Mouse (Mus musculus) mesoderm, embryonic 11.5 days (tissue): ENCODE data around the gene Myef2.
"Not testable (repeated sequence)": the region's sequence is repeated elsewhere in the genome, so short reads cannot be mapped to it uniquely, and the experiment has no call there.

ENCODE experiments used
- DNase-seq: peaks from one replicate; pipeline ENCODE4 v3.0.0-alpha.2; 2012; ENCODE audit warnings: low read depth, low spot score

Myef2 gene

DNA sequence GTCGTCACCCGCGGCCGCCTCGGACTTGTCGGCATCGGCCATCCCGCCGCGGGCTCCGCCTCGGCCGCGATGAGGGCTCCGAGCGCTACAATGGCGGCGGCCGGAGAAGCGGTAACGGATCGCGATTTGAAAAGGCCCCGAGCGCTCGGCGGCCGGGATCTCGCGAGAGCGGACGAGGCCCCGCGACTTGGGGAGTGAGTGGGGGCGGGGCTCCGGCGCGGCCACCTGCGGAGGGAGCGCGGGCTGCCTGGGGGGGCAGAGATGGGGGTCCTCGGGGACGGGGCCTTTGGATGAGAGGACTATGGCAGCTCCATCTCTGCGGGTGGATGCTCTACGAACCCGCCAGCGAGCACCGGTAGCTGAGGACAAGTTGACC, at the start of gene Myef2:
TSS of gene Myef2 (minus strand) at position 185 of the 376 bp plus-strand sequence.
- peak; percentile 89 for DNase-seq

DNA sequence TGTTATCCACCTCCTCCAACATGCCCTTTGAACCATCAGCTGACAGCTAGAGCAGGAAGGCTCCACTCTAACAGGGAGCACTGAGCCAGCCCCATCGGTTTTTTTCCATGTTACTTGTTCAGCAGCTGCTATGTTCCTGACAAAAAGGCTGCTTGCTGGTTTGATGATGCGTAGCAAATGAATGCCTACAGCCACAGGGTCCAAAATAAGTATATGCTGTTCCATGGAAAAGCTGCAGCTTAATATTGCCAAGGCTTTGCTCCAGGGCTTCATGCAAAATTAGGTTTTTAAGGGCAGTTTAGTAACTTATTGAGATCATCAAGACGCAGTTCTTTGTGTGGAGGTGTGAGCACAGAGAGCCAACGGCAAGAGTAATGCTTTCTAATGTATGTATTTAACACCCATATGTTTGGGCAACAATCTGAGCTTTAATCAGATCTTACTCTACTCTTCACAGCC, 38.6 kb upstream of the Myef2 start:
- no peak for DNase-seq

DNA sequence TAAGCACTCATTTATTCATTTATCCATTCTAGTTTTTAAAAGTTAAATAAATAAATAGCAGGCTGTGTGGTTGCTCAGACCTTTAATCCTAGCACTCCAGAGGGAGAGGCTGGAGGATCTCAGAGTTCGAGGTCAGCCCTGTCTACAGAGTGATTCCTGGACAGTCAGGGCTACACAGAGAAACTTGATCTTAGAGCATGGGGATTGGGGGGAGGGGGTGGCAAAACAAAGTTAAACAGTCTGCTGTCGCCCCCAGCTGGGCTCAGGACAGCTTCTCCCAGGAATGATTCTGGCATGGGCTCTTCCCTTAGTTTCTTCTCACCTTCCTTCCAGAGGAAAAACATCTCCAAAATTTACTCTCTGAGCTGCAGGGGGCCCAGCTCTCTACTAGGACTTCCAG, 32.0 kb upstream of the Myef2 start:
- peak; percentile 29 for DNase-seq

DNA sequence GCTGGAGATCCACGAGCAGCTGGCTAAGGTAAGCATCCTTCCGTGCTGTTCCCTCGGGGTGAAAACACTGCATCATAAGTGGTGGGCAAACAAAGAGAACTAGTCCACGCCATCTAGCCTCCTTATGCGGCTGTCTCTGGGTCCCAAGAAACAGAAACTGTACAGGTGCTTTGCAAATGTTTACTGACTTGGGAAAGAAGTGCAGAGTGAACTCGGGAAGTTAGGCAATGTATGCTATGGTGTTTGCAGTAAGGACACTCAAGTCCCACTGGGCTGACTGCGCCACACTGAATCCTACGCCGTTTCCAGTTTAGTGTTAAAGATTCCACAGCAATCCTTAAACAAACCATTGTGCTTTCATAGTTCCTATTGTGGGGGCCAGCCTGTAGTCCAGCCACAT, 30.8 kb upstream of the Myef2 start:
- no peak for DNase-seq

GRCm38 (mm10) chr2:125152388-125152787, 28.9 kb upstream of the Myef2 start, which contains the start of gene Slc12a1:
TSS of gene Slc12a1 (plus strand) at chr2:125152505.
- DNase-seq, result no peak

- DNase-seq, result no peak
Observed at GRCm38 (mm10) chr2:125142336-125142735, 18.9 kb upstream of the Myef2 start.

- DNase-seq, result no peak
Observed at GRCm38 (mm10) chr2:125136846-125137245, 13.4 kb upstream of the Myef2 start.

- DNase-seq, result peak; percentile 89
Observed at GRCm38 (mm10) chr2:125135903-125136811, 12.7 kb upstream of the Myef2 start, which contains the start of gene Ctxn2. TSS of gene Ctxn2 (plus strand) at chr2:125136692.

GRCm38 (mm10) chr2:125134113-125134512, 10.7 kb upstream of the Myef2 start:
- DNase-seq, result no peak

DNA sequence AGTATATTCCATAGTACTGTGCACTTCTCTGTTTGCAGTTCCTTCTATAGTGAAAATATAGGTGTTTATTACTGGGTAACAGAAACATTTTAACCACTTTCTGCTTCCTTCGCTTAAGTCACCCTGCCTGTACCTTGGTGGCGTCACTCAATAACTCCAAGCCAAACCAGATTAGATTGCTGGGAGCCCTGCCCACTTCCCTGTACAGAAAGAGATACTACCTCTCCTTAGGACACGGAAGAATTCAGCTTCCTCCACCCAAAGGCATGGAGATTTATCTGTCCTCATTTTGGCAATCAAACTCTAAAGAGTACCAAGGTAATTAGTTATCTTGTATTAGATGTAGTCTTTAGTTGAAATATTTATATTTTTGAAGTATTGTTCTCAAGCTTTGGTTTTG, 3.3 kb upstream of the Myef2 start:
- DNase-seq, result no peak

DNA sequence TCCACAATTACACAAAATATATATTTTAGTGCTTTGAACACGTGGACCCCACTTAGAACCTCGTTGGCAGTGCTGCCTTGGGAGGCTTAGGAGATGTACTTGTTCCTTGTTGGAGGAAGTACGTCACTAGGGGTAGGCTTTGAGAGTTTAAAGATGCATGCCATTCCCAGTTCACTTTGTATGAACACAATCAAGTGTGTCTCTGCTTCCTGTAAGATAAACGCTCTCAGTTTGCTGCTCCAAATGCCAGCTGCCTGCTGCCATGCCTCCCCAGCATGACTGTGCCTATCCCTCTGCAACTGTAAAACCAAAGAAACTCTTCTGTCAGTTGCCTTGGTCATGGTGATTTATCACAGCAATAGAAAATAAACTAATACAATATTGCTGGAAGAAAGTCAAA, 2.4 kb upstream of the Myef2 start:
- DNase-seq, result no peak

GRCm38 (mm10) chr2:125122624-125123476, 611 bp downstream of the Myef2 start:
- peak; percentile 43 for DNase-seq

DNA sequence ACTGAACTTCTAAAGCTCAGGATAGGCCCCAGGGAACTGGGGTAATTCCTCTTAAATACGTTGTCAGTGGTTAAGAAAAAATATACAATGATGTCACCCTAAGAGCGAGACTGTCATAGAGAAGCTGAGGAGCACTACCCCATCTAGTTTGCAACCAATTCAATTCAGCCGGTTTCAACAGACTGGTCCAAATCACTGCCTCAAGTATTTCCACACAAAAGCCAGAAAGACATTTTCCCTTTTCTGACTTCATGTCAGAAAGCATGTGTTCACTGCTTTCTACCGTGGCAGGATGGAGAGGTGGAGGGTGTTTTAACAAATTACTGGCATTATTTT, 1.2 kb downstream of the Myef2 start:
- DNase-seq, result peak; percentile 13

GRCm38 (mm10) chr2:125119381-125120110, 3.9 kb downstream of the Myef2 start:
- DNase-seq, result no peak

GRCm38 (mm10) chr2:125106536-125106935, 16.9 kb downstream of the Myef2 start:
- DNase-seq, result not testable (repeated sequence)

DNA sequence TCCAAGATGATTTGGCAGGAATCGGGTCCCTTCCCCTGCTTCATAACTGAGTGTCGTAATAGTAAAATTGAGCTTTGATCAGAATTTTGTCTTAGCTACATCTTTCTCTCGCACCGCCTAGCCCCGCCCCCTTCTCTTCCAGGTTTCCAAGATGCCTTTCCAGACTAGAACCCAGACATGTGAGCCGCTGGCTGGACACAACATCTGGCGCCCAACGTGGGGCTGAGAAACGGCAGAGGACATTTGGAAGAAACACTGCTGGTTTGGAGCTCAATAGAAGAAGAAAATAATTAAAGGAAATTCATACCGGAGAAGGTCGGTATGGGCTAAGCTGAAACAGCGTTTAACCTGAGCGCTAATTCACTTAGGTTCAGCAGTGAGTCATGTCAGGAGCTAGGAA, 19.0 kb downstream of the Myef2 start:
- DNase-seq, result not testable (repeated sequence)

GRCm38 (mm10) chr2:125092123-125092522, 31.3 kb downstream of the Myef2 start:
- not testable (repeated sequence) for DNase-seq

GRCm38 (mm10) chr2:125088757-125089156, 34.7 kb downstream of the Myef2 start:
- DNase-seq, result no peak

- DNase-seq, result peak; percentile 39
Observed at GRCm38 (mm10) chr2:125083879-125084278, 39.6 kb downstream of the Myef2 start.

GRCm38 (mm10) chr2:125073056-125073780, 50.2 kb downstream of the Myef2 start:
- no peak for DNase-seq

DNA sequence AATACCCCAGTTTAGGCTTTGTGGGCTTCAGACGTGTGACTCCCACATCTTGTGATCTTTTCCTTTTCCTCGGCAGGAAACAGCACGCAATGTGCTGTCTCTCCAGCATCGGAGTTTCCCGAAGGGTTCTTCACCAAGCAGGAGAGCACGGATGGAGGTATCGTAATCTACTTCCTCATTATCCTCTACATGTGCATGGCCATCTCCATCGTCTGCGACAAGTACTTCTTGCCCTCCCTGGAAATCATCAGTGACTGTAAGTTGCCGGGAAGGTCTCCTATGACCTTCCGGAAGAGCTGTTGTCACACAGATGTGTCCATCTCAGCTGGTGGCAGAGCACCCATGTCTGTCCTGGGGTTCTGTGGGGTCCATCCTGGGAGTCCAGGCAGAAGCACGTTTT, 54.8 kb downstream of the Myef2 start:
- no peak for DNase-seq
